11 mouse cellular contexts compared by ENCODE assay signal in genomic region chr16:4160898-4161247, GRCm38 (mm10). TPM values are rescaled to one million over a fixed set of nuclear protein-coding genes. Genes with fewer than 3 reads are reported as not detected.
DNase-seq lines count a peak whose midpoint lies in the region; ATAC-seq and TF ChIP-seq lines count a peak whose summit lies in the region.
"Had no signal": no experiment of that assay in that cellular context is flagged by ENCODE, and none has a peak within 500 bp of the region (broad histone marks: within the 10 kb centered on the region; RNA-seq: fewer than 3 reads in every experiment).

No protein-coding gene starts in this region.

- peak overlapping the region; percentile 28 for H3K4me2 ChIP-seq in heart, embryonic 14.5 days (ENCODE audit: low read length)
- no peak overlapping the region for H3K4me2 ChIP-seq in limb, embryonic 13.5 days (replicated peaks)

- H3K79me2 ChIP-seq in heart, adult 2 months (replicated peaks; ENCODE audit: control insufficient read depth, insufficient read depth, low read length), result peaks cover 8% of the 10 kb centered on the region; the same call in 1 of the 2 replicates

- H3K9ac ChIP-seq in heart, embryonic 14.5 days (ENCODE audit: low read length), result no peak overlapping the region
- H3K9ac ChIP-seq in heart, adult 2 months (ENCODE audit: low read depth, low read length), result no peak overlapping the region
- no peak overlapping the region for H3K9ac ChIP-seq in limb, embryonic 13.5 days

- intact Hi-C loops in heart, adult 2 months (cut with DNase I), result no loop called here

- peak; percentile 39; the same call in 1 of the 2 replicates for ATAC-seq in heart, embryonic 14.5 days (ENCODE audit: insufficient number of reproducible peaks, insufficient read depth, low FRiP score, low read depth)
- no peak for ATAC-seq in limb, embryonic 13.5 days (ENCODE audit: low FRiP score, low read depth)

- 0 out of 4 replicates have a peak overlapping the region, but pooled peaks of 1 of the 2 experiments have one; percentile 1 for H3K4me3 ChIP-seq in heart, embryonic 14.5 days (ENCODE audit: control insufficient read depth in 1 of 2, insufficient read depth in 1 of 2, low read depth in 1 of 2, low read length in 2 of 2)
- no peak overlapping the region for H3K4me3 ChIP-seq in heart, adult 2 months
- H3K4me3 ChIP-seq in limb, embryonic 13.5 days, result no peak overlapping the region
- H3K4me3 ChIP-seq in limb, embryonic 10.5 days, result no peak overlapping the region
- H3K4me3 ChIP-seq in cortical plate, adult 2 months (ENCODE audit: insufficient read depth, low read length), result no peak overlapping the region
- H3K4me3 ChIP-seq in embryonic fibroblast, embryonic 13.5 days (ENCODE audit: insufficient read depth, low read length), result no peak overlapping the region
- H3K4me3 ChIP-seq: megakaryocyte, embryonic 14.5 days had no signal

- H3K4me1 ChIP-seq in heart, embryonic 14.5 days (ENCODE audit: control insufficient read depth in 2 of 2, insufficient read depth in 2 of 2, low read length in 2 of 2), result peaks cover 7 to 54% of the 10 kb centered on the region in 2 experiments; a peak in 3 of 4 replicates
- H3K4me1 ChIP-seq in heart, adult 2 months (ENCODE audit: control insufficient read depth, insufficient read depth, low read length), result peaks cover 10% of the 10 kb centered on the region
- H3K4me1 ChIP-seq in limb, embryonic 13.5 days, result peaks cover 8% of the 10 kb centered on the region
- H3K4me1 ChIP-seq in limb, embryonic 10.5 days, result no peaks in the 10 kb centered on the region
- H3K4me1 ChIP-seq in cortical plate, adult 2 months (ENCODE audit: control insufficient read depth, insufficient read depth, low read length), result peaks cover 8% of the 10 kb centered on the region
- peaks cover 6% of the 10 kb centered on the region for H3K4me1 ChIP-seq in embryonic fibroblast, embryonic 13.5 days (ENCODE audit: control insufficient read depth, insufficient read depth, low read length)

- peak overlapping the region; percentile 64 to 82 for H3K27ac ChIP-seq in heart, embryonic 14.5 days (replicated peaks in 1 of 2; ENCODE audit: control insufficient read depth in 1 of 2, insufficient read depth in 1 of 2, low read depth in 2 of 2, low read length in 2 of 2)
- no peak overlapping the region for H3K27ac ChIP-seq in heart, adult 2 months
- H3K27ac ChIP-seq in limb, embryonic 13.5 days, result peak overlapping the region; percentile 45; the same call in 1 of the 2 replicates
- H3K27ac ChIP-seq in limb, embryonic 10.5 days, result no peak overlapping the region
- peak overlapping the region; percentile 7; the same call in 1 of the 2 replicates for H3K27ac ChIP-seq in cortical plate, adult 2 months (ENCODE audit: insufficient read depth, low read length)
- H3K27ac ChIP-seq in embryonic fibroblast, embryonic 13.5 days (ENCODE audit: insufficient read depth, low read length), result peak overlapping the region; percentile 57; the same call in 1 of the 2 replicates

- H3K9me3 ChIP-seq in heart, embryonic 14.5 days (ENCODE audit: control insufficient read depth, low read length), result no peaks in the 10 kb centered on the region
- H3K9me3 ChIP-seq in limb, embryonic 13.5 days, result no peaks in the 10 kb centered on the region
- H3K9me3 ChIP-seq in limb, embryonic 10.5 days (replicated peaks), result no peaks in the 10 kb centered on the region
- H3K9me3 ChIP-seq: megakaryocyte, embryonic 14.5 days had no signal

- no peak for TF ChIP-seq EP300 in heart, adult 2 months (IDR thresholded peaks at IDR 0.05; ENCODE audit: insufficient read depth, low read depth, low read length)

- H3K27me3 ChIP-seq in heart, embryonic 14.5 days (ENCODE audit: control insufficient read depth, insufficient read depth, low read length), result no peaks in the 10 kb centered on the region
- H3K27me3 ChIP-seq in heart, adult 2 months (ENCODE audit: control insufficient read depth, insufficient read depth, low read length), result no peaks in the 10 kb centered on the region
- H3K27me3 ChIP-seq in limb, embryonic 13.5 days, result no peaks in the 10 kb centered on the region
- H3K27me3 ChIP-seq in limb, embryonic 10.5 days (ENCODE audit: low read depth, poor library complexity, severe bottlenecking), result no peaks in the 10 kb centered on the region
- H3K27me3 ChIP-seq: megakaryocyte, embryonic 14.5 days had no signal

- no peak for TF ChIP-seq POLR2A in heart, adult 2 months (IDR thresholded peaks at IDR 0.05; ENCODE audit: insufficient read depth, low read depth, low read length)
- no peak for TF ChIP-seq POLR2A in cortical plate, adult 2 months (IDR thresholded peaks at IDR 0.05; ENCODE audit: extremely low read depth, insufficient read depth, low read length)
- no peak for TF ChIP-seq POLR2A in embryonic fibroblast, embryonic 13.5 days (IDR thresholded peaks at IDR 0.05; ENCODE audit: low read depth, low read length)

- no peak for TF ChIP-seq CTCF in heart, adult 2 months (IDR thresholded peaks at IDR 0.05)
- TF ChIP-seq CTCF in cortical plate, adult 2 months (IDR thresholded peaks at IDR 0.05; ENCODE audit: extremely low read depth, insufficient read depth, low read length), result no peak
- TF ChIP-seq CTCF in embryonic fibroblast, embryonic 13.5 days (IDR thresholded peaks at IDR 0.05; ENCODE audit: borderline replicate concordance, insufficient read depth, low read length), result no peak

- no peaks in the 10 kb centered on the region for H3K36me3 ChIP-seq in heart, embryonic 14.5 days (ENCODE audit: control insufficient read depth, insufficient read depth, low read length)
- H3K36me3 ChIP-seq in heart, adult 2 months (ENCODE audit: control insufficient read depth, insufficient read depth, low read length), result peaks cover 38% of the 10 kb centered on the region
- H3K36me3 ChIP-seq in limb, embryonic 13.5 days, result peaks cover 15% of the 10 kb centered on the region
- H3K36me3 ChIP-seq in limb, embryonic 10.5 days, result peaks cover 18% of the 10 kb centered on the region

- DNase-seq in heart, adult 2 months, result no peak
- DNase-seq in limb, embryonic 10.5 days (ENCODE audit: low spot score), result no peak
- DNase-seq in adrenal gland, adult 2 months, result no peak
- DNase-seq: adrenal gland, postnatal 25 days; embryo, embryonic 11 days; spleen, adult 18-20 months had no signal

RNA-seq across cellular contexts. Expression of gene Crebbp, which starts 52.9 kb away (rescaled TPM):
- 24.8 and 30.2 TPM in 2 replicates for polyA plus RNA-seq in heart, embryonic 14.5 days (2014; fragmentation: Nextera tagmentation; extraction: Ambion mirVana)
- total RNA-seq in heart, adult 2 months (2021), result 10 to 100 TPM; 34.8 to 39.5 TPM
- 15.1 and 17.2 TPM in 2 replicates for polyA plus RNA-seq in heart, adult 2 months (2012; rRNA removed)
- 44.3 and 47.0 TPM in 2 replicates for polyA plus RNA-seq in limb, embryonic 13.5 days (2015; fragmentation: Nextera tagmentation; extraction: Ambion mirVana)
- 31.1 and 36.9 TPM in 2 replicates for polyA plus RNA-seq in limb, embryonic 10.5 days (2016; fragmentation: Nextera tagmentation; extraction: Ambion mirVana)
- 24.8 and 26.8 TPM in 2 replicates for polyA plus RNA-seq in cortical plate, adult 2 months (2012; rRNA removed)
- polyA plus RNA-seq in embryonic fibroblast, embryonic 13.5 days (2011; ENCODE audit: insufficient read length, low read depth, missing spikeins), result 47.2 and 62.2 TPM in 2 replicates
- total RNA-seq in adrenal gland, adult 2 months (2021), result 10 to 100 TPM; 39.7 to 72.3 TPM
- polyA plus RNA-seq in adrenal gland, adult 2 months (2012; rRNA removed), result 22.9 and 38.1 TPM in 2 replicates

Comparison
In these comparisons a context has a peak if more than half of its experiments do, and no peak if none do; other contexts are left out.
1. H3K27ac ChIP-seq: peak in heart, embryonic 14.5 days (2 of 2), limb, embryonic 13.5 days (single experiment), cortical plate, adult 2 months (single experiment) and embryonic fibroblast, embryonic 13.5 days (single experiment); none in heart, adult 2 months (single experiment) and limb, embryonic 10.5 days (single experiment).